Mouse (Mus musculus): ENCODE measurements around the gene F2r.

DNA sequence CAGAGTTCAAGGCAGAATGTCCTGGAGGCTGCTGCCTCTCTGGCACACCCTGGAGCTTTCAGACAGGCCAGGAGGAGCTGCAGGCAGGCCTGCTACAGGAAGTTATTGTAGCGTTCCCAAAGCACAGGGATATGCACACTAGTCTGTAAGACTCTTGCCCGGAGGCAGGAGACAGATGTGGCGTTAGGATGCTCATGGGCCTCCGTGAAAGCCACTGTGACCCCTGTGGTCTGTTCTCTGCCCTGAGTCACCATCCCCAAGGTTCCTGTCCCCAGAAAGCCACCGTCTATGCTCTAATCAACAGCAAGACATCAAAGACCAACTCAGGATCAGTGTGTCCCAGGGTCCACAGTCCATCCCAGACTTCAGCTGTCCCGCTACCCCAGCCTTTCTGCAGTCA lies 3.5 kb downstream of the F2r start:
- TF ChIP-seq POLR2A (IDR thresholded peaks at IDR 0.05; ENCODE audit: borderline replicate concordance, extremely low read depth, low read depth, low read length) (no peak), CTCF (IDR thresholded peaks at IDR 0.05; ENCODE audit: insufficient read depth, low read length) (no peak)
